Mouse (Mus musculus) bone marrow macrophage, adult 2 months (primary cell): ENCODE data around the gene Nlrc5.

ENCODE experiments used
- CTCF ChIP-seq: IDR thresholded peaks from 2 replicates; pipeline ENCODE4 v1.5.1; 2012; ENCODE audit warnings: low read depth, mild to moderate bottlenecking, low read length, moderate library complexity
- POLR2A ChIP-seq: IDR thresholded peaks from 2 replicates; pipeline ENCODE4 v1.6.1; 2012; ENCODE audit warnings: mild to moderate bottlenecking, low read depth, low read length, borderline replicate concordance

DNA sequence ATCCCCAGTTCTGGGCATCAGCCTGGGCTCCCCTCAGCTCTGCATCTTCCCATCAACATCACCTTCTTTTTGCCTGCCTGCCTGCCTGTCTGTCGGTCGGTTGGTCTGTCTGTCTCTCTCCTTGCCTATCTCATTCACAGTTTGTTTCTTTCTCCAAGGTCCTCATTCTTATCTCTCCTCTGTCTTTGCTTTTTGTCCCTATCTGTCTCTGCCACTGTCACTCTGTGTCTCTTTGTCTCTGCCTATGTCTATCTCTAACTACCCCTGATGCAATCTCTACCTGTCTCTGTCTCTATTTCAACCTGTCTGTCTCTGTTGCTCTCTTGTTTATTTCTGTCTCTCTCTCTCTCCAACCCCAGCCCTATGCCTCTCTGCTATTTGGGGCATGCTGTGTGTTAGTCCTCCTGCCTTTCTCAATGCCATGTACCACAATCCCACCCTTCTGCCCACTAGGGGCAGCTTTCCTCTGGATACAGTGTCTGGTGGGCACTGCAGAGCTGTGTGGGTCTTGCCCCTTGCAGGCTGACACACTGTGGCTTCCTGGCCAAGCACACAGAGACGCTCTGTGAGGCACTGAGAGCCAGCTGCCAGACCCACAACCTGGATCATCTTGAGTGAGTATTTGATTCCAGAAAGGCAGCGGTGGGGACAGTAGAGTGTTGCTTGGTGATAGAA, 55.8 kb downstream of the Nlrc5 start:
- TF ChIP-seq POLR2A: no peak
- no peak for TF ChIP-seq CTCF
